Mouse (Mus musculus) T-cell, adult 66 days (primary cell): ENCODE measurements around the gene Stx6. TPM values are rescaled to one million over a fixed set of nuclear protein-coding genes. Genes with fewer than 3 reads are reported as not detected.

Experiments
- total RNA-seq, 2 experiments: library from RNA; stranded (reverse); gene quantifications; 3 replicates in 1 of 2; 4 replicates in 1 of 2; pipeline ENCODE4 v1.2.4; 2023

Gene Stx6
- total RNA-seq = 10 to 100 TPM; 67.8 to 84.3 TPM

GRCm38 (mm10) chr1:155158141-155158969 lies at the start of gene Stx6:
Stx6 (plus strand) TSS chr1:155158715.

GRCm38 (mm10) chr1:155146572-155146980 lies 11.9 kb upstream of the Stx6 start, which contains the start of gene Mr1:
Mr1 (minus strand) TSS chr1:155146814.

GRCm38 (mm10) chr1:155243797-155244770 lies 85.6 kb downstream of the Stx6 start, which contains the start of gene BC034090:
BC034090 (minus strand) TSS chr1:155244444.

Other genes starting within 250 kb of the Stx6 start
- gene Ier5, start 59.1 kb upstream of the Stx6 start, total RNA-seq = 100 to 1,000 TPM; 104 to 128 TPM
- gene Mr1, start 11.9 kb upstream of the Stx6 start, total RNA-seq = 10 to 100 TPM; 17.4 to 22.1 TPM
- not detected for gene BC034090, start 85.7 kb downstream of the Stx6 start, total RNA-seq